Mouse (Mus musculus) layer of hippocampus, postnatal 14 days (tissue): Measurements from ENCODE around the gene Nrxn3. TPM values are rescaled to one million over a fixed set of nuclear protein-coding genes. Genes with fewer than 3 reads are reported as not detected.
A peak's percentile ranks its signal among the peaks of the same experiment; 100 is the strongest.

Experiments used
- DNase-seq, 2 experiments: peaks; one replicate each; pipeline ENCODE4 v3.0.0; 2021 to 2022; ENCODE audit warnings: low spot score in 2 of 2, mixed read lengths in 1 of 2
- total RNA-seq, 2 experiments: library from RNA; stranded (reverse); gene quantifications; 2 replicates each; pipeline ENCODE4 v1.2.3; 2021

Gene Nrxn3
- total RNA-seq, 2 experiments from 2014 or later, result 178 to 192 TPM

DNA sequence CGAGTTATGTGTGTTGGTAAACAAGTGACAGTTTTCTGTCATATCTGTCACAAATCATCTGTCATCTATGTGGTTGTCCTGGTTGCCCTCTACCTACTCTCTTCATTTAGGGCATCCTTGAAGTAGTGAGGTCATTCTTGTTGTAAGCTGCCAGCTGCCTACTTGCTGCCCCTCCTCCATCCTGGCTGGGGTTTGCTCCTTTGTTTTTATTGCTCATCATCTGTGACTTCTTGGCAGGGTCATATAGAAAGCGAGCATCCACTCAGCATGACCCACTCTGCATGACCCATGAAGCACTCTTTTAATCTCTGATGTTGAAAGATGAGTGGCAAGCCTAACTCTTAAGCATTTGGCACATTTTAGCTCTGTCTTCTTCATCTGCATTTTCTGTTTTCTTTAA lies 194.1 kb downstream of the Nrxn3 start:
- DNase-seq, result no peak

DNA sequence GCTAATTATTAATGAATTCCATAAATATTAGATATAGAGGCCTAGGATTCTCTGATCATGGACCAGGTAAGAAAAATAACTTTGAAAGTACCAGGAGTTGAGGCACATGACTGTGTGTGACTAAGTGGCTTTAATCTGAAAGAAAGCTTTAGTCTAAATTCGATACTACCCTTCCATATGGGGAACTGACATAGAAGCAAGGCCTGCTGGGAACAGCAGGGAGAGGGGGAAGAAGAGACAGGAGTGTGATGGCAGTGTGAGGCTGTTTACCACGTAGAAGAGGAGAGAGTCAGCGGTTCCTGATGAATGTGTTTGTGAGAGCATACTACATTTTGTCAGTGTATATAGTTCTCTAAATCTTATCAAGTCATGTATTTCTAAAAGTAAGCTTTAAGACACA lies 202.2 kb downstream of the Nrxn3 start:
- DNase-seq, result no peak

DNA sequence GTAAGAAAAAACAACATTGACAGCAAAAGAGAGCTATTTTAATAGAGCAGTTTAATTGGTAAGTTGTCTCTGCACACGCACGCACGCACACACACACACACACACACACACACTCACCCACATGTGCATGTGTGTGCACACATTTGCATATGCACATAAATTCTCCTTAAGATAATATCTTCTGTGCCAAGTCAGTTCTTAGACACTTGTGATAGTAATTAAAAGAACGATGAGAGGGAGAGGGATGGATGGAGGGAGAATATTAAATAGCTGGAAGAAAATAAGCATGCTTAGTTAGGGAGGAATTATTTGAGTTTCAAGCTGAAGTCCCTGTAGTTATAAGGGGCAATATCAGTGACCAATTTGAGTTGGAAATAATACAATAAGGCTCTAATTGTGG lies 203.6 kb downstream of the Nrxn3 start:
- DNase-seq, result no peak

DNA sequence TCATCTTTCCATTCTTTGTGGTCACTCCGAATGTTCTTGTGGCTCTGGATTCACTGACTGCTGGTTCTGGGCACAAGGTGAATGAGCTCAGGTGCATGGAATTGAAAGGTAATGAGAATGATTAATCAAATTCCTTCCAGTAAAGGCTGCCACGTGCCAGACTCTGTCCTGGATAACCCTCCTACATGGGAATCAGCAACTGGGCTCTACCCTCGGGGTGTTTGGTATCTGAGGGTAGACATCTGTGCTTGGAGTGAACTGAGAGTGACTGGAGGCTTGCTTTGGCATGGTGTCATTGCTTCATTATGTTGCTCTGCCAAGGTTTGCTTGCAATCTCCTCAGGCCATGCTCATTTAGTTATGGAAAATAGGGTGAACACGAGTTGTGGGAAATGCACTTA lies 209.0 kb downstream of the Nrxn3 start:
- no peak for DNase-seq

DNA sequence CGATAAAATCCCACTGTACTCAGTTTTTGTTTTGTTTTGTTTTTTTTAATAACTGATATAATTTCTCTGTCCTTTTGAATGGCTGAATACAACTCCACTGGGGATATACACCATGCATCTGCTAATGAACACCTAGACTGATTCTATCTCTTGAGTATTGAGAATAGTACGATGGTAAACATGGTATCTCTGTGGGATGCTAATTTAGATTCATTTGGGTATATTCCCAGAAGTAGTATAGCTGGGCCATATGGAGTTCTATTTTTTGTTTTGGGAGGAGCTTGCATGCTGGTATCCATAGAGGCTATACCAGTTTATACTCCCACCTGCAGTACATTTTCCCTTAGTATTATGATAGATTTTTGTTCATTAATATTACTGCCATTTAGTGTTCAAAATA lies 217.0 kb downstream of the Nrxn3 start:
- no peak for DNase-seq

DNA sequence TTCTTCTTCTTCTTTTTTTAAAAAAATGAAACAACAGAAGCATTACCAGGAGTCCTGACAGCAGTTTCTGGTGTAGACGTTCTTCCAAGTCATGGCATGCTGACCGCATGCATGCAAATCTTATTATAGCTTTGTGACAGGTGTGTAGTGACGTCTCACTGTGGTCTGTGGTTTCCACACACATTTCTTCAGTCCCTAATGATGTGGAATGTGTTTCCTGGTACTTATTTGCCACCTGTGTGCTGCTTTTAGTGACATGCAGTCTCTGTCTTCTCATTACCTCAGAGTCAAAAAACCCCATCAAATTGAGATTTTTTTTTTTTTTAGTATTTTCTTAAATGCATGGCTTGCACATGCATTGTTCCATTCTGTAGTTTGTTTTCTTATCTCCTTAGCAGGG lies 222.3 kb downstream of the Nrxn3 start:
- no peak for DNase-seq

DNA sequence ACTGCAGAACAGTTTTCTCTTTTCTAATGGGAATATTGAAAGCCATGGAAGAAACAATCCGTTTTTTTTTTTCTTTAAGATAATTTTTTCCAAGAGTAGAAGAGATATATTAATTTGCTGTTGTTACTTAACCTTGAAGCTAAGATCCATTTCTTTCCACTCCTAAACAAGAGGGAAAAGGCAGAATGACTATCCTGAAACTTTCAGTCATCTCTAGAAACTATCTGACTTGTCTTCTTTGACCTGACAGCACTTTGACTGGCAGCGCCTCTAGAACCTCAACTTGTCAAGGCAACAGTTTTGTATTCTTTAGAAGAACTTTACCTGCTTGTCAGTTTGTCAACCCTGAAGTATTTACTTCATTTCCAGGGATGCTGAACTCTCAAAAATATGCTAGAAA lies 227.2 kb downstream of the Nrxn3 start:
- DNase-seq, result no peak

DNA sequence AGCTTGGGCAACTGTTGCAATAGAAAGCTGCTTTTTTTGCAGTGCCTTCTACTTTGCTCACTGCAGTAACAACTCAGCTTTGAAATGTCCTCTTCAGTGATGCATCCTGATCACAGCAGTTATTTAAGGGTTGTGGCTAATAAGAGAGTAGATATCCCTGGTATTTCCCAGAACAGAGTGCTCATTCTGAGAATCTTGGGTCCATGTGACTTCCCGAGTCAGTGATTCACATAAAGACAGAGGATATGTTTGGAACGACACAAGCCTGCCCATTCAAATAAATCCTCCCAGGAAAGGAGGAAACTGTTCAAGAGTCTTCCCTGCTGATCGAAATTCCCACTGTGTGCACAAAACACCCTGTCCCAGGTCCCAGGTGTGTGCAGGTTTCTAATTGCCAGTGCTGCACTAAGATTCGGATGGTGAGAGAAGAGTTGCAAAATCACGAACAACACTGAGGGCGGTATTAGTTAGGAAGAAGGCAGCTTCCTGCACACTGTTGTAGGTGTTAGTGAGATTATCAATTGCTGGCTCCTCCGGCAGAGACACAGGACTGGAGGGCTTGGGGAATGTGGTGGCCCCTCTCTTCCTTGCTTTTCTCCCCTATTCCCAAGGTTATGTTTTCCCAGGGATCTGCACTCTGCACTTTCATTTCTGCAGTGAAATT lies 230.4 kb downstream of the Nrxn3 start:
- DNase-seq, result no peak

DNA sequence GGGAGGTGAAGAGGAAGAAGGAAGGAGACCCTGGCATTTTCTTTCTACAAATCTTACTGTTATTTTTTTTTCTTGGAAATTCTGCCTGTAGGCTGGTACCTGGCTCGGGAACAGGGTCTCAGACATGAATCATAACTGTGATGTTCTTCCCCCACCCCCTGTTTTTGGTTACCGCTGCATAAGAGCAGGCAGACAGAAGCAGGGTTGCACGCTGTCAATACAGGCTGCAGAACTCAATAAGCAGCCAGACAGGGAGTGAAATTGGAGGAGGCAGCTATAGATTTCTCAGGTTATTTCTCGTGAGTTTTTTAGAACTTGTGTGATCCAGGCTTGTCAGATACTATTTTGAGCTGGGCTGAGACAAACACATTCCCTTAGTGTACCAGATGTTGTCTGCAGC lies 231.1 kb downstream of the Nrxn3 start:
- DNase-seq, result no peak

DNA sequence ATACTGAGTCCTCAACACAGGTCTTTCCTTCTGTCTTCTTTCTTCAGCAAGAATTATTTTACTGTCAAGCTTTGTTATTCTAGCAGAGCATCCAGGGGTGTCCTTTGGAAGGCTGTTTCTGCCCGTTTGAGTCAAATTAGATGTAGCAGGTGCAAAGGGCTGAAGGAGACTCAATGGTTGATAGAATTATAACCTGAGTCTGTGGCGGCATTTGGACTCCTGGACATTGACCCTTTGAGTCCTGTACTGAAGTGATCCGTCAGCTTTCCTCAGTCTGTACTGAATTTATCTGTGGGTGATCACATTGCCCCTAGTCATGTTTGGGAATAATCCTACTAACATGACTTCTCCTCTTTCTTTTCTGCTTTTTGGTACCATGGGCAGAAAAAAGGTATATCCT lies 234.8 kb downstream of the Nrxn3 start:
- DNase-seq, result no peak

DNA sequence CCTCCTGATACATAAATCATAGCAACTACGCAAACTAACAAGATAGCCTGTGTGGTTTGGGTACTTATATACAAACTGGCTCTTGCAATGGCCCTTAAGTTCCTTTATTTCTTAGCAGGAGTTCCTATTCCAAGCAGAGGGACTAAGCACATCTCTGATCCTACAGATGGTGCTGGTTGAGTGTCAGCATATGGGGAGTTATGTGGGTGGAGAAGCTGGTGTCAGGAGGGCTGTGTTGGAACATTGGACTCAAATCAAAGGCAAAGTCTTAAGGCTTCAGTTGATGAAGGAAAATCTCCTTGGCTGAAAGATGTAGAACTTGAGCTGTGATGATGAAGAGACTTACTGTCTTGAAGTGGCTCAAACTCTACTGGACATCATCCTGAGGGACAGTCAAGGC lies 238.1 kb downstream of the Nrxn3 start:
- peak in 1 of 2 experiments; percentile 22 for DNase-seq

DNA sequence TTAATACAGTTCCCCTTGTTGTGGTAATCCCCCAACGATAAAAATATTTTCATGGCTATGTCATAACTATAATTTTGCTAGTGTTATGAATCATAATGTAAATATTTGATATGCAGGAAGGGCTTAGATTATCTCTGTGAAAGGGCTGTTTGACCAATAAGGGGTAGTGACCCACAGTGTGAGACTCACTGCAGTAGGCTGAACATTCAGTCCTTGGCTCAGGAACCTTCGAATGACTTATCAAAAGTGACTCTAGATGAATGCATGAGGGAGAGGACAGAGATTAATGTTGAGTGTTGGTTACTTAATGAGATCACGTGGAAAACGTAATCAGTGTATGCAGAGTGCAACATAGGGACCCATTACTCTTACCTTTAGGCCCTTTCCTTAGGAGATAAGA lies 243.7 kb downstream of the Nrxn3 start:
- no peak for DNase-seq

DNA sequence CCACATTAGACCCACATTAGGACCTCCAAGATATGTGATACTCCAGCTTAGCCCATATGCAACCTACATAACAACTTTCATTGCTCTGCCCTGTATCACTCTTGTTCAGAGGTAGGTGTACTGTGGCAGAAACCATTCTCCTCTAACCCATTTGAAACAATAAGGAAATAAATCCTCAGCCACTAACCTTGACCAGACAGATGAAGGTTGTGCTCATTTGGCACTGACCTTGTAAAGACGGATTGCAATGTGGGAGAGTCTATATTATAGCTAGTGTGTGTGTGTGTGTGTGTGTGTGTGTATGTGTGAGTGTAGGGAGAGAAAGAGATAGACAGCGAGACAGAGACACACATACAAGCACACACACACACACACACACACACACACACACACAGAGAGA lies 253.9 kb downstream of the Nrxn3 start:
- DNase-seq, result no peak

DNA sequence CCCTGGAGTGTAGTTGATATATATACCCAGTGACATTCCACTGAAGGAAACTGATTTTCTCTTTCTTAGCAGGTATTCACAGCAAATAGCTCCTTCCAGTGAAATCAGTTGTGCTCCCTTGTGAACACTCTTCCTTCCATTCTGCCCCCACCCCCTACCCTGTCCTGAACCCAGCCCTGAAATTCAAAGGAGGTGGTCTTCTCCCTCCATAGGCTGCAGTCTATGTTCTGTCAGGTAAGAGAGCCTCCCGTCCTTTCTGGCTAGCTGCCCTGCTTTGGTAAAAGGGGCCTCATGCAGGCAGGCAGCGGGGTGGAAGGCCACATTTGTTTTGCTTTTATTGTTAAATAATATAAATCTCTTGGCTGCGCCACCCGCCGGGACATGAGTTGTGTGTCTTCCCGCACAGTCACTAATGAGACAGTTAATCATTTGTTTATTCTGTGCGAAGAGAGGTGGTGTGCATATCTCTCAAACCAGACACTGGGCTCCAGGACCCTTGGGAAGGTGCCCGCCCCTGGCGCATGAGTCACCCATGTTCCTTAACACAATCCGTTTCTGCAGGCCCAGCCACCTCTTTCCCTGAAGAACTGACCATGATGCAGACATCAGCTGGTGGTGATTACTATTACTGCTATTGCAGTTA lies 261.1 kb downstream of the Nrxn3 start:
- DNase-seq, result no peak

DNA sequence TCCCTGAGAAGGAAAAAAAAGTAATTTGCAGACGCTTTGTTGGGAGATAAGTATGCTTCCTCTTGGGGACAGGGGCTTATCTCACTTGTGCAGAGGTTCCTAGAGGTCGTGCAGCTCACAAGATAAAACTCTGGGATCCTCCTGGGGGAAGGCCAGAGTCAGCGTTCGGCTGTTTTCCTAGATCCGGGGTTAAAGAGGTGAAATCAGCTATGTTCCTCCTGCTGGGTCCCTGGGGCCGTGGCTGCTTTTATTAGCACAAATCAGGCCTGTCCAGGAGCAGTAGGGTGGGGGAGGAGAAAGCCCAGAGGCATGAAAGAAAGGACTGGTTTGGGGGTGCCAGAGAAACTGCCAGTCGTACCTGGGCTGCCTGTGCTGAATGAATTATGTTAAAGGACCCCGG lies 261.7 kb downstream of the Nrxn3 start:
- DNase-seq, result no peak

DNA sequence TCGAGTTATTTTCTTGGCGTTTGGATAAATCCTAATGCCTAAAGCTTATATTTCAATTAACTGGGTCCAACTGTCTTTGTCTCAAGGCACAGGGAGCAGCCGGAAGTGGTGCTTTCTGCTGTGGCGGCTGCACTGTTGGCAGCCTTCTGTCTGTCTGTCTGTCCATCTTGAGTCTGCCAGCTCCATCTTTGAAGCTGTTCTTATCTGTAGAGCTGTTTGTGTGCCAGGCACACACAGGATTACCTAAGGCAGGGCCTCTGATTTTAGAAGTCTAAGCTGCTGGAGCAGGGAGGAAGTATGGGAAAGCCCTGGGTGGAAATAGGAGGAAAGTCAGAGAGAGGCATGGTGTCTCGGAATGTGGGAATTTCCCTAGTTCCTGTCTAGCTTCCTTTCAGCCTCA lies 262.1 kb downstream of the Nrxn3 start:
- DNase-seq, result no peak

DNA sequence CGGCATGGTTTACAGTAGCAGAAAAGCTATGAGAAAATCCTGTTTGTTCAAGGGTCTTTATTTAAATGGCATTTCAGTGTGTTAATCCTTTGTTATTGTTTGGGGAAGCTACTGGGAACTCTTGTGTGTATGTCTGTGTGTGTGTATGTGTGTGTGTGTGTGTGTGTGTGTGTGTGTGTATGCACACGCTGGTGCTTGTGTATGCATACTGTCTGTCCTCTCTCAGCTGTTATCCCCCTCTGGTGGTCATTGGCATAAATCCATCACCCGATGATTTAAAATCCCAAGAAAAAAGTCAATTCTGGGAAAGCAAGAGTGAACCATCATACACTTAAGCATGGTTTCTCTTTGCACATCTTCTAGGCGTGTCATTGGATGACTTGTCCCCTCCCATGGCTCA lies 264.4 kb downstream of the Nrxn3 start:
- DNase-seq, result no peak

DNA sequence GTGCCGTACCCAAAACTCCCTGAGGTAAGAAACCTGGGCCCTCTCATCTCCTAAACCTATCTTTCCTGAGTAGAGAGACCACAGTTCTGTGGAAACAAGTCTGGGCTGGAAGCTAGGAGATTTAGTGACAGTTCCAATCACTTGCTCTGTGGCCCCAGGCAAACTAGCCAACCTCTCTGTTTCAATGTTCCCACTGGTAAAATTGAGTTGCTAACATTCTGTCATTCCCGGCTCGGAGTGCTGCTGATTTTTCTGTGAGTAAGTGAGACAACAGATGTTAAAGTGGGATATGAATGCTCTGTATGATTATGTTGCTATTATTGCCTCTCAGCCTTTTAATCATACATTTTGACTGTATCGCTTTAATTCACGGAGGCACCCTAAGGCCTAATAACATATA lies 268.1 kb downstream of the Nrxn3 start:
- peak in 1 of 2 experiments; percentile 27 for DNase-seq

DNA sequence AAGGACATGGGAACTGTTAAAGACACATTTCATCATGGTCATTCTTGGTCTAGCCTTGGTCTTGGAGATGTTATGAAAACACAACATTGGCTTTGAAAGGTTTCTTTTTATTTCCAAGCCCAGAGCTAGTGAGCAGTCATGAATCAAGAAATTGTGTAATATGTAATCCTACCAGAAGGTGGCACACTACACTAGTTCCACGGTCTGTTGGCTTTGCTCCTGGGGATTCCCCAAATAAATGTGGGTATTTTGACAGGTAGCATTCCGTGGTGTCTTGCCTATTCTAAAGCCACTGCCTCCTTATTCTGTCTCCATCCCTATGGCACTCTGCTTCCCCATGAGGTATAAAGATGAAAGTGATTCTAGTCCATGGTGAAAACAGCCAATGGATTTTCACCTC lies 269.5 kb downstream of the Nrxn3 start:
- DNase-seq, result peak in 1 of 2 experiments; percentile 72

DNA sequence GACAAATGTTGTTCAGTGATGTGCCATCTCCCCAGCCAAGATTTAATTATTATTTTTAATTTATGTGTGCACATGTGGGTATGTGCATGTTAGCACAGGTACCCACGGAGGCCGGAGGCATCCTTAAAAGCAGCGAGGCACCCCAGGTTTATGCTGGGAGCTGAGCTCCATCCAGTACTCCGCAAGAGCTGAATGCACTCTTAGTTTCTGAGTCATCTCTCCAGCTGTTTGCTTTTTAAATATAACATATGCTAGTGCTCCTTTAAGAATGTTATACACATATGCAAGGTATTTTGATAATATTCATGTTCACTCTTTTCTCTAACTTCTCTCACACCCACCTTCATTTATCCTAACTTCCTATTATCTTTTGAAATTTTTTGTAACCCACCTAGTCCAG lies 271.1 kb downstream of the Nrxn3 start:
- DNase-seq, result no peak

DNA sequence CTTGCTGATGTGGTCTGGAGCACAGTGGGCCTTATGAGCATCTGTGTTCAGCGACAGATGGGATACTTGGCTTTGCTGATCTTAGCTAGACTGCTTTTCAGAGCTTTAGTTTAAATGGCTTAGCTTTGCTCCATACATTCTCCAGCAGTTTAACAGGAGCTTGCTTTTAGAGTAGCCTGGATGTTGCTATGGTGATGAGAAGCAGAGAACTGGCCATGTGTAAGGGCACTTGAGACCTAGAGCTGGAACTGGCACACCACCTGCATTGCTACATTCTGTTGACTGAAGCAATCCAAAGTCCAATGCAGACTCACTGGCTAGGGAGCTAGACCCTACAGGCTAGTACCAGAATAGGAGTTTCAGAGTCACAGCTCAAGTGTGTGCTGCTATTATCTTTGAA lies 293.8 kb downstream of the Nrxn3 start:
- DNase-seq, result no peak

DNA sequence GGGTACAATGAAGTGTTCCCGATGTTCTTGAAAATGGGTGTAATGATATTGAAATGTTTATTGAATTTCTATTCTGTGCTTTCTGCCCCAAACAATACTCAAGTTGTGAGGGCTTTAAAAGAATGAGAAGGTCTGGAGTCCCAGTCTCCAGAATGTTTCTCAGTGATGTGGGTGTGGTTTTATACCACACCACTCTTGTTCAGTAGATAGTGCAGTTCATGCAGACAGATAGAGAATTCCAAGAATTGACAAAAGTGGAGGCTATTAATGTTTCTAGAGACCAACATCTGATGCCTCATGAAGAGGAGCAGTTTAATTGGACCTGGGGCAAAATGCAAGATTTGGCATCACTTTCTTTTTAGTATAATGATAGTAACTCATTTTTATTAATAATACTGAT lies 302.5 kb downstream of the Nrxn3 start:
- no peak for DNase-seq

DNA sequence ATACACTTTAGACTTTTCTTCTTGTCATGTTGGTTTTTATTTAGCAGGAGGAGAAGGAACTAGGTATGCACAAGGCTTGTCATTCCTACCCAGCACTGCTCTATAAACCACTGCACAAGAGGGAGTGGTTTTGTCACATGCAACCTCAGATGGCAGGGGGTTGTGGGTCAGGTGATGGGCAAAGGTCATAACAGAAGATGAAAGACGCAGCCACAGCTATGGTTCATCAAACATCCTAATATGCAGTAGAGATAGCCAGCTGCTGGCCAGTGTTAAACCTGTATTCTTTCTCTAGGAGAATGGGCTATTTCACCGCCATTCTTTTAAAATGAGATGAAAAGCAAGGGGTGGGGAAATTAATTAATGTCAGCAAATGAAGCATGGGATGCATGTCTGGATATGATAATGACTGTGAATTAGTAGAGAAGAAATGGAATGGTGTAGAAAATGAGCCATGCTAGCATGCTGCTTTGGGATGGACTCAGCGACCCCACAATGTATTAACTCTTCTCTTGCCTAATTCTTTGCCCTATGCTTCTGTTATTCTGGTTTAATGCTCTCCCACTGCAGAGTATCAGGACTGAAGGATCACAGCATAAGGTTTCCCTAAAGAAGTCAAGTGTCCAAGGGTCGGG lies 313.4 kb downstream of the Nrxn3 start:
- no peak for DNase-seq
